Mouse (Mus musculus): ENCODE data around the gene Gk. TPM values are rescaled to one million over a fixed set of nuclear protein-coding genes. Genes with fewer than 3 reads are reported as not detected.

The Gk gene
- 10.4 and 13.3 TPM in 2 replicates for polyA plus RNA-seq (2015; fragmentation: Nextera tagmentation; extraction: Ambion mirVana)

DNA sequence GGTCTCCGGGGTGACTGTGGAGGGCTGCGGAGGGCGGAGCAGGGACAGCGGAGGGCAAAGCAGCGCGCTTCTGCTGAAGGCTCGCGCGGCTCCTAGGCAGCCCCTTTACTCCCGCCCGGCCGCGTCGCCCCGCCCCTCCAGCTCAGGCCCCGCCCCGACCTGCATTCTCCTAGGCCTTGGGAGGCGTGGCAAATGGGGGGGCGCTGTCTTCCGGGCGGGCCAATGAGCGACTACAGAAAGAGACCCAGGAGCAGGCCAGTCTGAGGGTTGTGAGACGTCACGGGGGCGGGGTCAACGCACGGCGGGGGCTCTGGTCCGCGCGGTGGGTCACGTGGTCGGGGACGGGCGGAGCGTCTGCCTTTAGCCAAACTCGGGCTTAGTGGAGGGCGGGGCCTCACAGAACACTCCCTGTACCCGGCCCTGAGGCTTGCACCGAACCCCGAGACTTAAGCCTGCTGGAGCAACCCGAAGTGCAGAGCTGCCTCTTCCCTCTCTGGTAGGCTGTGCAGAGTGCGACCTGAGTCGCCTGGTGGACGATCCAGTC lies at the start of gene Gk:
Gene Gk (minus strand): TSS at position 276 of the 544 bp plus-strand sequence.
- peak within 1 kb of the TSS; percentile 68 for H3K9ac ChIP-seq (ENCODE audit: low read depth, low read length)
- H3K4me2 ChIP-seq (ENCODE audit: low read length), result peak within 1 kb of the TSS; percentile 58
- WGBS, result 22% methylated on average over 36 of the region's 45 CpGs
- peak within 1 kb of the TSS; percentile 91 for H3K27ac ChIP-seq (ENCODE audit: low read length)
- ATAC-seq, result peak; percentile 99
- no peaks in the 10 kb centered on the region for H3K9me3 ChIP-seq (replicated peaks; ENCODE audit: control insufficient read depth, low read length, poor library complexity, severe bottlenecking)
- no peaks in the 10 kb centered on the region for H3K27me3 ChIP-seq (ENCODE audit: control insufficient read depth, insufficient read depth, low read depth, low read length)
- H3K36me3 ChIP-seq (ENCODE audit: control insufficient read depth, insufficient read depth, low read length), result no peaks in the 10 kb centered on the region
- peaks cover 2% of the 10 kb centered on the region; the same call in 1 of the 2 replicates for H3K4me1 ChIP-seq (ENCODE audit: control insufficient read depth, insufficient read depth, low read length)
- peak within 1 kb of the TSS; percentile 56 for H3K4me3 ChIP-seq (ENCODE audit: low read depth, low read length)

DNA sequence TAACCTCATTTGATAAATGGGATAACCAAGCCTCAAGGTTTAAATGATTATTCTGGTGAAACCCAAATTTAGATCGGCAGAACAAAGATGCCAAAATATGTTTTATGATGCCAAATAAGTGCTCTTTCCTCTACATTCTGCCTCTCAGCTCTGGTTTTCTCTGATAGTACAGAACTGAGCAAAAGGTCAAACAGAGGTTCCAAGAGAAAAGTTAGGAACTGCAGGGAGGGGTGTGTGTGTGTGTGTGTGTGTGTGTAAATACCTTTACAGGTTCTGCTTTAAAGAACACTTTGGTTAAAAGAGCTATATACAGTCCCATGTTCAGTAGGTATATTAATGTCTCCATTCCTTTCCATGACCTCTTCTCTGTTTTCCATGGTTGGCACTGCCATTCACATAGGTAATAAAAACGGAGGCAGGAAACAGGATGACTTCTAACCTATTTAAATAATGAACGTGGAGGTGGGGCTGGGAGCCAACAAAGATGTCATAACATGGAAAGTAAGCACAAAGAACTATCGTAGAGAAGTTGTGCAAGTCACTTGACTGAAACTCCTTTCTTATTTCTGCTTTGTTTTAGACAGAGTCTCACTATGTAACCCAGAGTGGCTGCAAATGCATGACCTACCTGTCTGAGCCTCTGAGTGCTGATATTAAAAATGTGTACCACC lies 28.2 kb upstream of the Gk start:
- H3K36me3 ChIP-seq (ENCODE audit: control insufficient read depth, insufficient read depth, low read length), result no peaks in the 10 kb centered on the region
- no peaks in the 10 kb centered on the region for H3K9me3 ChIP-seq (replicated peaks; ENCODE audit: control insufficient read depth, low read length, poor library complexity, severe bottlenecking)
- H3K27ac ChIP-seq (ENCODE audit: low read length), result no peak overlapping the region
- no peaks in the 10 kb centered on the region for H3K4me1 ChIP-seq (ENCODE audit: control insufficient read depth, insufficient read depth, low read length)
- H3K4me3 ChIP-seq (ENCODE audit: low read depth, low read length), result no peak overlapping the region
- no peak for ATAC-seq
- no peak overlapping the region for H3K4me2 ChIP-seq (ENCODE audit: low read length)
- 80% methylated on average over 4 of the region's 4 CpGs for WGBS
- H3K27me3 ChIP-seq (ENCODE audit: control insufficient read depth, insufficient read depth, low read depth, low read length), result no peaks in the 10 kb centered on the region
- H3K9ac ChIP-seq (ENCODE audit: low read depth, low read length), result no peak overlapping the region

DNA sequence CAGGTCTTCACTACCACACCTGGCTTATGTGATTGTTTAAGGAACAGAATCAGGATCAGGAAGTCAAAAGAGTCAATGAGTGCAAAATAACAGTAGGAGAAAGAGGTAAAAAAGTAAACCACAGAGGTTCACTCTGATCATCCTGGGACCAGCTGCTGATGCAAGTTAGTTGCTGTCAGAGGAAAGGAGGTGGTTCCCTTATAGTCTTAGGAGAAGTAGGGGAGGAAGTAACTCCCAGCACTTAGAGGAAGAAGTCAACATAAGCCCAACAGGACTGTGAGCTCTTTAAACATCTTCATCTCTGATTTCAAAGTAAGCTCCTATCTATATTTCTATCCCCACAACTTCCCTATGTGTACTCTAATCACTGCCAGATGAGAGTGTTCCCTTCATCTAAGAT lies 26.4 kb upstream of the Gk start:
- H3K27ac ChIP-seq (ENCODE audit: low read length), result no peak overlapping the region

DNA sequence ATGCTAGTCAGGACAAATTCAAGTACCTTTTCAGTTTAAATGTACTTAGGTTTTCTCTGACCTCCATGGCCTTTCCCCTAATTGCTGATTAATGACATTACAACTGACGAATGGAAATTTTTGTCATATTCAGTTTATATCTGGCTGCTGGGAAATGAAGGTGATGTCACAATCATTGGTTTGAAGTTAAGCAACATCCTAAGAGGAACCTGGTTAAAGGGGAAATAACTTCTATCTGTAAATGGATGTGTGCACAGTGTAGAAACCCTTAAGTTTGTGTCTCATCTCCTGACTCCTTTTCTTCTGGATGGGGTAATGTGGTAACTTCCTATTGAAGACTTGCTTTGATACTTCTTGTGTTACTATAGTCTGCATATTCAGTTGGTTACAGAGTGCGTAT lies 20.8 kb upstream of the Gk start:
- 90% methylated on average over 2 of the region's 2 CpGs for WGBS
- no peak overlapping the region for H3K4me3 ChIP-seq (ENCODE audit: low read depth, low read length)
- H3K9ac ChIP-seq (ENCODE audit: low read depth, low read length), result no peak overlapping the region
- no peaks in the 10 kb centered on the region for H3K4me1 ChIP-seq (ENCODE audit: control insufficient read depth, insufficient read depth, low read length)
- no peaks in the 10 kb centered on the region for H3K9me3 ChIP-seq (replicated peaks; ENCODE audit: control insufficient read depth, low read length, poor library complexity, severe bottlenecking)
- H3K36me3 ChIP-seq (ENCODE audit: control insufficient read depth, insufficient read depth, low read length), result no peaks in the 10 kb centered on the region
- no peak overlapping the region for H3K27ac ChIP-seq (ENCODE audit: low read length)
- ATAC-seq, result no peak
- no peak overlapping the region for H3K4me2 ChIP-seq (ENCODE audit: low read length)
- no peaks in the 10 kb centered on the region for H3K27me3 ChIP-seq (ENCODE audit: control insufficient read depth, insufficient read depth, low read depth, low read length)

More for the DNA sequence above, 26.4 kb upstream of the Gk start:
- no peak overlapping the region for H3K4me3 ChIP-seq (ENCODE audit: low read depth, low read length)
- no peak overlapping the region for H3K4me2 ChIP-seq (ENCODE audit: low read length)
- no peaks in the 10 kb centered on the region for H3K27me3 ChIP-seq (ENCODE audit: control insufficient read depth, insufficient read depth, low read depth, low read length)
- no peaks in the 10 kb centered on the region for H3K9me3 ChIP-seq (replicated peaks; ENCODE audit: control insufficient read depth, low read length, poor library complexity, severe bottlenecking)
- H3K9ac ChIP-seq (ENCODE audit: low read depth, low read length), result no peak overlapping the region
- ATAC-seq, result no peak
- no peaks in the 10 kb centered on the region for H3K4me1 ChIP-seq (ENCODE audit: control insufficient read depth, insufficient read depth, low read length)
- H3K36me3 ChIP-seq (ENCODE audit: control insufficient read depth, insufficient read depth, low read length), result no peaks in the 10 kb centered on the region

DNA sequence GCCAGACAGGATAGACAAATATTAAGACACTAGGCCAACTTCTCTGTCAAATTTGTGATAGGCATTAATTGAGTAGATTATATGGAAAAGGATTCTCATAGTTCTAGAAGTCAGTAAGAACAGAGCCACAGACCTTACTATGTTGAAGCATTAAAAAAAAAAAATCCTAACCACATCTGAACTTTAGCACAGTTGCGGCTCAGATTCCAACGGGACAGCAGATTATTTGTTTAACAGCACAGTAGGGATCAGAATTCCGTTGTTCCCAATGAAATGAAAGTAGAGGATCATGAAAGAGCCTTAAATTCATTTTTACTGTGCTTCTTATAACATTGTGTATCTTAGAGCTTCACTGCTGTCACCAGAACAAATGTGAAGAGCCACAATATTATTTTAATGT lies 1.7 kb upstream of the Gk start:
- Histone ChIP-seq H3K9ac (ENCODE audit: low read depth, low read length) (no peak overlapping the region), H3K27ac (ENCODE audit: low read length) (no peak overlapping the region), H3K4me1 (ENCODE audit: control insufficient read depth, insufficient read depth, low read length) (peaks cover 2% of the 10 kb centered on the region; the same call in 1 of the 2 replicates), H3K27me3 (ENCODE audit: control insufficient read depth, insufficient read depth, low read depth, low read length) (no peaks in the 10 kb centered on the region), H3K4me3 (ENCODE audit: low read depth, low read length) (no peak overlapping the region), H3K9me3 (replicated peaks; ENCODE audit: control insufficient read depth, low read length, poor library complexity, severe bottlenecking) (no peaks in the 10 kb centered on the region), H3K36me3 (ENCODE audit: control insufficient read depth, insufficient read depth, low read length) (no peaks in the 10 kb centered on the region), H3K4me2 (ENCODE audit: low read length) (no peak overlapping the region)
- no peak for ATAC-seq
- WGBS, result 78% methylated on average over 3 of the region's 3 CpGs

DNA sequence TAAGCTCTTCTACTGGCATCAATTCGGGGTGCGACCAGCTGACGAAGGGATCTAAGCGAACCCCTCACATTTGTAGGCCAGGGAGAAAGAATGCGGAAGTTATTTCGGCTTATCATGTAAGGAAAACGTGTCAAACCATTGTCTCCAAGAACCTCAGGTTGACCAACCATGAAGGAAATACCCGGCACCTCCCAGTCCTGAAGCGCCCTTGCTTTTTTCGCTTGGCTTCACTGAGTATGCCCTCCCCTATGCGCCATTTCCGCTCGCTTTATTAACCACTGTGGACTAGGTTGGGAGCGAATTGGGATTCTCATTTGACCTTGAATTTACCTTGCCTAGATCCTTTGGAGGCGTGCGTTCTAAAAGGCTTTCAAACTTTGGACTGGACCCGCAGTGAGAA lies 522 bp upstream of the Gk start:
- peaks cover 2% of the 10 kb centered on the region; the same call in 1 of the 2 replicates for H3K4me1 ChIP-seq (ENCODE audit: control insufficient read depth, insufficient read depth, low read length)
- H3K27me3 ChIP-seq (ENCODE audit: control insufficient read depth, insufficient read depth, low read depth, low read length), result no peaks in the 10 kb centered on the region
- no peaks in the 10 kb centered on the region for H3K9me3 ChIP-seq (replicated peaks; ENCODE audit: control insufficient read depth, low read length, poor library complexity, severe bottlenecking)
- WGBS, result 16% methylated on average over 17 of the region's 17 CpGs
- H3K4me3 ChIP-seq (ENCODE audit: low read depth, low read length), result peak overlapping the region; percentile 56
- peak overlapping the region; percentile 68 for H3K9ac ChIP-seq (ENCODE audit: low read depth, low read length)
- peak; percentile 74 for ATAC-seq
- no peaks in the 10 kb centered on the region for H3K36me3 ChIP-seq (ENCODE audit: control insufficient read depth, insufficient read depth, low read length)
- peak overlapping the region; percentile 56 for H3K4me2 ChIP-seq (ENCODE audit: low read length)
- peak overlapping the region; percentile 91 for H3K27ac ChIP-seq (ENCODE audit: low read length)

DNA sequence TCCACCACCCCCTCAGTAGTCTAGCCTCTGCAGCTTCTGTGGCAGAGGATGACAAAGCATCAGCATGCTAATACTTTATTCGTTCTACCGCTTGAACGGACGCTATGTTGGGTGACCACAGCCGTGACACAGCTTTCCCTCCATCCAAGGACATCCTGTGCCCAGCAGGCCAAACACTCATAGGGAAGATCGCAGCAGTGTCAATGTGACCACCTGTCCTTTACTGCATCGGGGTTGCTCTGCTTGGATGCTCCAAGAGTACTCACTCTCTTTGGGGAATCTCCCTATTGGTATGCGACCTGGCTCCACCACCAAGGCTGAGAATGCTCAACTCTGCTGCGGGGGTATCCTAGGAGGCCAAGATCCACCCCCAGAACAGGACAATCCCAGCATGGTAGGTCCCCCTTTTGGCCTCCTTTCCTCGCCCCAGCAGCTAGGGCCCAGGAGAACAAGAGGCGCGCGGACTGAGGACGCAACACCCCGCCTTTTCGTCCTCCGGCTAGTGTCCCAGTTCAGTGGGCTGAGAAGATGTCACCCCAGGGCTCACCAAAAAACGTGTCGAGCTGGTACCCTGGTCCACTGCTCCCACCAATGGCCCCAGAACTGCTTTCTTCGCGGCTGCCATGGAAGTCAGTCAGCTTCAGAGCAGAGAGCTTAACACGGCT lies 608 bp downstream of the Gk start:
- 27% methylated on average over 22 of the region's 22 CpGs for WGBS
- Histone ChIP-seq H3K36me3 (ENCODE audit: control insufficient read depth, insufficient read depth, low read length) (no peaks in the 10 kb centered on the region), H3K4me3 (ENCODE audit: low read depth, low read length) (peak overlapping the region; percentile 56), H3K9me3 (replicated peaks; ENCODE audit: control insufficient read depth, low read length, poor library complexity, severe bottlenecking) (no peaks in the 10 kb centered on the region), H3K4me2 (ENCODE audit: low read length) (peak overlapping the region; percentile 58), H3K9ac (ENCODE audit: low read depth, low read length) (peak overlapping the region; percentile 66), H3K27me3 (ENCODE audit: control insufficient read depth, insufficient read depth, low read depth, low read length) (no peaks in the 10 kb centered on the region), H3K27ac (ENCODE audit: low read length) (peak overlapping the region; percentile 76), H3K4me1 (ENCODE audit: control insufficient read depth, insufficient read depth, low read length) (peaks cover 2% of the 10 kb centered on the region; the same call in 1 of the 2 replicates)
- ATAC-seq, result no peak

DNA sequence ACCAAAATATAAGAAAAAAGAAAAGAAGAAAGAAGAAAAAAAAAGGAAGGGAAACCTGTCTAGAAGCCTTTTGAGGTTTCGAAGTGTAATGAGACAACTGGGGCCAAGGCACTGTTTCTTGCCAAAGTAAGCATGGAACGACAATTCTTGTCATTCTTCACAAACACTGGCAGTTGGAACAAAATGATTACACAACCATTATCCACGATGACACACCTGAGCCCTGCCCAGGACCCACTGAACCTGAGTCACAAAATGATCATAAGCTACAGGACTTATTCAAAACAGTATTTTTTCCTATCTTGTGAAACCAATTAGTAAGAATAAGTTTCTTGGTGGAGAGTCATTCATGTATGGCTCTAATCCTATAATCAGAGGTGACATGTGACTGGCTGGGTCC lies 5.3 kb downstream of the Gk start:
- H3K4me3 ChIP-seq (ENCODE audit: low read depth, low read length), result no peak overlapping the region
- no peak overlapping the region for H3K4me2 ChIP-seq (ENCODE audit: low read length)
- no peaks in the 10 kb centered on the region for H3K27me3 ChIP-seq (ENCODE audit: control insufficient read depth, insufficient read depth, low read depth, low read length)
- no peak overlapping the region for H3K9ac ChIP-seq (ENCODE audit: low read depth, low read length)
- peaks cover 2% of the 10 kb centered on the region; the same call in 1 of the 2 replicates for H3K4me1 ChIP-seq (ENCODE audit: control insufficient read depth, insufficient read depth, low read length)
- ATAC-seq, result no peak
- no peaks in the 10 kb centered on the region for H3K9me3 ChIP-seq (replicated peaks; ENCODE audit: control insufficient read depth, low read length, poor library complexity, severe bottlenecking)
- H3K27ac ChIP-seq (ENCODE audit: low read length), result no peak overlapping the region
- WGBS, result 85% methylated on average over 3 of the region's 3 CpGs
- H3K36me3 ChIP-seq (ENCODE audit: control insufficient read depth, insufficient read depth, low read length), result no peaks in the 10 kb centered on the region

DNA sequence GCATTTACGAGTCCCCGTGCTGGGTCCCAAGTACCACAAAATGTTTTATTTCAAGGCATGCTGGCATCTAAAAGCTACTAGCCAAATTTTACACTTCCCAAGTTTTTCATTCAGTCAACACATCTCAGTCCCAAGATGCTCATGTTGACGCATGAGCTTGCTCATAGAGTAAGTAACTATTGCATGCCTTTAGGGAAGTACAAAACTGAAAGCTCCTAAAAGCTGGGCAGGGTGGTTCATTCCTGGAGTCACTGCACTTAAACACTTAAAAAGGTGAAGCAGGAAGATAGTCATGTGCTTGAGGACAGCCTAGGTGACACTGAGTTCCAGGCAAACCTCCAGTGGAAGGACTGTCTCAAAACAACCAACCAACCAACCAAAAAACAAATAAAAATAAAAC lies 5.9 kb downstream of the Gk start:
- Histone ChIP-seq H3K27me3 (ENCODE audit: control insufficient read depth, insufficient read depth, low read depth, low read length) (no peaks in the 10 kb centered on the region), H3K4me1 (ENCODE audit: control insufficient read depth, insufficient read depth, low read length) (peaks cover 2% of the 10 kb centered on the region; the same call in 1 of the 2 replicates), H3K27ac (ENCODE audit: low read length) (no peak overlapping the region), H3K36me3 (ENCODE audit: control insufficient read depth, insufficient read depth, low read length) (no peaks in the 10 kb centered on the region), H3K4me2 (ENCODE audit: low read length) (no peak overlapping the region), H3K9me3 (replicated peaks; ENCODE audit: control insufficient read depth, low read length, poor library complexity, severe bottlenecking) (no peaks in the 10 kb centered on the region), H3K9ac (ENCODE audit: low read depth, low read length) (no peak overlapping the region), H3K4me3 (ENCODE audit: low read depth, low read length) (no peak overlapping the region)
- no peak for ATAC-seq
- 92% methylated on average over 3 of the region's 3 CpGs for WGBS

Data from midbrain, embryonic 16.5 days (tissue).